Mouse (Mus musculus): ENCODE data around the gene Clic6.
"Not testable (repeated sequence)": the region's sequence is repeated elsewhere in the genome, so short reads cannot be mapped to it uniquely, and the experiment has no call there.

The Clic6 gene

DNA sequence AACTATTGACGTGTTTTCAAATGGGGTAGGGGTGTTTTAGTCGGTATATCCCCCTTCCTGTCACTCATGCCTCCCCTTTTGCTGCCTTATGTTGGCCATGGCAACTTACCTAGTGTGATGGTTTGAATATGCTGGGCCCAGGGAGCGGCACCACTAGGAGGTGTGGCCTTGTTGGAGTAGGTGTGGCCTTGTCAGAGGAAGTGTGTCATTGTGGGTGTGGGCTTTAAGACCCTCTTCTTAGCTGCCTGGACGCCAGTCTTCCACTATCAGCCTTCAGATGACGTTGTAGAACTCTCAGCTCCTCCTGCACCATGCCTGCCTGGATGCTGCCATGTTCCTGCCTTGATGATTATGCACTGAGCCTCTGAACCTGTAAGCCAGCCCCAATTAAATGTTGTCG lies 14.8 kb upstream of the Clic6 start, which contains the start of gene Rcan1:
TSS of gene Rcan1 (minus strand) at position 162 of the 400 bp plus-strand sequence.
- DNase-seq (ENCODE audit: low spot score in 2 of 2): no peak

DNA sequence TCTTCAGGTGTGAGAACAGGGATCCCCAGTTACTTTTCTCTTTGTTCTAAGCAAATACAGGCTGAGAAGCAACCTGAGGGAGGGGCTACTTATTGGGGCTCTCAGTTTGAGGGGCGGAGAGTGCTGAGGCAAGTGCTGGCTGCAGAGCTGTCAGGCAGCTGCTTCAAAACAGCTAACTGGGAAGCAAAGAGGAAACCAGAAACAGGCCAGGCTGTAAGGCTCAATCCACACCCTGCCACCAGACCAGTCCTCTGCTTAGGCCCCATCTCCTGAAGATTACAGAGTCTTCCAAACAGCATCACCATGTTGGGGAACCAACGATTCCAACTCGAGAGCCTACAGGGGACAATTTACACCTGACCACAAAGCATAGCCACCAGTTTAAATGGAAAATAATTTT lies 12.6 kb upstream of the Clic6 start:
- no peak for DNase-seq (ENCODE audit: low spot score in 2 of 2)

DNA sequence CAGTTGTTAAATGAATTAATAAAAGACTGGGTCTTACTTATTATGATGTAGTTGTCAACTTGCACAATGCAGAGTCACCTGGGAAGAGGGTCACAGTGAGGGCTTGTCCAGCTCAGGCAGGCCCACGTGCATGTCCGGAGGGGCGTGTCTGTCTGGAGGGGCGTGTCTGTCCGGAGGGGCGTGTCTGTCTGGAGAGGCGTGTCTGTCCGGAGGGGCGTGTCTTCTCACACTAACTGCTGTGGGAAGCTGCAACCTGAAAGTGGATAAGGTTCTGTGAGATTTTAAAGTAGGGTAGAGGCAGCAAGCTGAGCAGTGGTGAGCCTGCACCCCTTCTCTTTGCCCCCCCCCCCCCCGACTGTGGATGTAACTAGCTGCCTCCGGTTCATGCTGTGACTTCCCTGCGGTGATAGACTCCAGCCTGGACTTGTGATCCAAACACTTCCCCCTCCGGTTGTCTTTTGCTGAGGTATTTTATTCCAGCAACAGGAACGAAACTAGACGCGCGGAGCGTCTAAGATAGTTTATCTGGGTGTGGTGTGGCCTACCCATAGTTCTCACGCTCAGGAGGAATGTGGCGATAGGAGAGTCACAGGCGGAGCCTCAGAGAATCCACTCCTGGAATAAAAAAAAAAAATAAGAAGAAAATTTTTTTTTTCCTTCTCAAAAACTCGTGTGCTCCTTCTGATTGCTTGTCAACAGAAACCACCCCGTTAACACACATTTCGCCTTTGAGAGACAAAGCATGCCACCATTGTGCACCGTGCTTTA lies 10.3 kb upstream of the Clic6 start:
- DNase-seq (ENCODE audit: low spot score in 2 of 2): no peak

DNA sequence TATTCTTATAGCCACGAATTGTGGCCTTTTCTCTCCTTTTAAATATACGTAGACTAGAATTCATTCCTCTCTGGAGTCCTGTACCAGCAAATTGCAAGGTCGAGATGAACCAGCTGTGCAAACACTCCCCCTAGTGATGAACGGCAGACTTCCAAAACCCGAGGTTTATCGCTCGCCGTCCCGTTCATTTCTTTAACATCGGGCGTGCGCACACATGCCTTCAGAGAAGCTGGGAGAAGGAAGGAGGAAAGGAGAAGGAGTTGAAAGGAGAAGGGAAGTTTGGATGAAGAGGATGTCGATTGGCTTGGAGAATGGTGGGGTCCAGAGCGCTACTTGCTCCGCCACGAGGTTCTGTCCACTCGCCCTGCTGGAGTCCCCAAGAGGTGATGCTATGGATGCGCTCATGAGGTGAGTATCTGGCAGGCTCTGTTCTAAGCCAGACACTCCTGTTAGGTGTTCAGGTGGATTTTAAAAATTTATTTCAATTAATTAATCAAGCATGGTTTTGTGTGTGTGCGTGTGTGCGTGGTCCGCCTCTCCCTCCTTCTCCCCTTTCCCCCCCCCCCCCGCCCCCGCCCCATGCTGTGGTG lies 6.9 kb upstream of the Clic6 start:
- peak in 1 of 2 experiments; percentile 70 for DNase-seq (ENCODE audit: low spot score in 2 of 2)

DNA sequence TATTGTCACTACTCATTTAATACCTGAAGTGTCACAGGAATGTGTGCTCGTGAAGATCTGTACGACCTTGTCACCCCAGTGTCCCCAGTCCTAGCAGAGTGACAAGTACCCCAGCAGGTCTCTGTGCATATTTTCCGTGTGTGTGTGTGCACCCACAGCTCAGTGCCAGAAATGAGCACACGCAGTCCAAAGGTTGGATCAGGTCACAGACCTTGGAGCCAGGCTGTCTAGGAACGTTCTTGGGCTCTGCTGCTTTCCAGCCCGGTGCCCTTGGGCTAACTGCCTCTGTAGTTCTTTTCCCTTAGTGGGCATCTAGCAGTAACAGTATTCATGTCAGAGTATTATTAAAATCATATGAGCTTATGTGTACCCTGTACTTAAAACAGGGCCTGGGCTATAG lies 1.6 kb downstream of the Clic6 start:
- DNase-seq (ENCODE audit: low spot score in 2 of 2): no peak

DNA sequence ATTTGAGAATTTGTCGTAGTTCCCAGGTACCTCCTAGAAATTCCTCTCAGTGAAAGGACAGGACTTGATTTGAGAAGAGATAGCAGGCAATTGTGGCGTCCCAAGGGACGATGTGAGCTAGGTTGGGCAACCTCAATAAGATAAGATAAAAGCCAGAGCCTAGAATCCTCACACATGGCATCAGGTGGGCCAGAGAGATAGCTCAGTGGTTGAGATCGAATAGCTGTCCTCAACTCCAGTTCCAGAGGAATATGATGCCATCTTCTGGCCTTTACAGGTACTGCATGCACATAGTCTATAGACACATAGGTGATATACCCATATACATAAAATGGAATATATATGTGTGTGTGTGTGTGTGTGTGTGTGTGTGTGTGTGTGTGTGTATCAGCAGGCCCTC lies 2.0 kb downstream of the Clic6 start:
- no peak for DNase-seq (ENCODE audit: low spot score in 2 of 2)

DNA sequence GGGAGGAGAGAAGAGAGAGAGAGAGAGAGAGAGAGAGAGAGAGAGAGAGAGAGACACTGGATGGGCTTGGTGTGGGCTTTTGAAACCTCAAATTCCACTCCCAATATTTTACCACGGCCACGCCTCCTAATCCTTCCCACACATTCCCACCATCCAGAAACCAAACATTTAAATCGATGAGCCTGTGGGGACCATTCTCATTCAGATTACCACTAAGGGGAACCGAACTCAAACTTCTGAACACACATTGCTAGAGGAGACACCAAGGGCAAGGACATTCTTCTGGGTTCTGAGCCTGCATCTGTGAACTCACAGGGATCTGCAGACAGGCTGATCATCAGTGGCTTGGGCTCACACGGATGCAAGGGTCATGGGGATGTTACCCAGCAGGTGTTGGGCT lies 2.9 kb downstream of the Clic6 start:
- no peak for DNase-seq (ENCODE audit: low spot score in 2 of 2)

DNA sequence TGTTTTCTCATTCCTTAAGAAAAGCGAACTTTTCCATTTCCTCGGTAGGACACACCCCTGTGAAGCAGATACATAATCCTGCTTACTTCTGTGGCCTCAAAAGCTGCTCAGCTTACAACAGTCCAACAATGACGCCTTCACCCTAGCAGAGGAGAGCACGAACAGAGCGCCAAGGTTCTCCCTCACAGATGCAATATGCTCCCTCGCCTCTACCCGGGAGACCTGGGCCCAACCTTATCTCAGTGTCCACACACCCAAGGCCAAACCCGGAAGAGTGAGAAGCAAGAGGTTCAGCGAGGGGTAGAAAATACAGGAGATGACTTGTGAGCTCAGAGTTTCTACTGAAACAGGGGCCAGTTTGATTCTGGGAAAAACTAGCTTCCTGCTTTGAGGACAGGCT lies 3.8 kb downstream of the Clic6 start:
- DNase-seq (ENCODE audit: low spot score in 2 of 2): no peak

DNA sequence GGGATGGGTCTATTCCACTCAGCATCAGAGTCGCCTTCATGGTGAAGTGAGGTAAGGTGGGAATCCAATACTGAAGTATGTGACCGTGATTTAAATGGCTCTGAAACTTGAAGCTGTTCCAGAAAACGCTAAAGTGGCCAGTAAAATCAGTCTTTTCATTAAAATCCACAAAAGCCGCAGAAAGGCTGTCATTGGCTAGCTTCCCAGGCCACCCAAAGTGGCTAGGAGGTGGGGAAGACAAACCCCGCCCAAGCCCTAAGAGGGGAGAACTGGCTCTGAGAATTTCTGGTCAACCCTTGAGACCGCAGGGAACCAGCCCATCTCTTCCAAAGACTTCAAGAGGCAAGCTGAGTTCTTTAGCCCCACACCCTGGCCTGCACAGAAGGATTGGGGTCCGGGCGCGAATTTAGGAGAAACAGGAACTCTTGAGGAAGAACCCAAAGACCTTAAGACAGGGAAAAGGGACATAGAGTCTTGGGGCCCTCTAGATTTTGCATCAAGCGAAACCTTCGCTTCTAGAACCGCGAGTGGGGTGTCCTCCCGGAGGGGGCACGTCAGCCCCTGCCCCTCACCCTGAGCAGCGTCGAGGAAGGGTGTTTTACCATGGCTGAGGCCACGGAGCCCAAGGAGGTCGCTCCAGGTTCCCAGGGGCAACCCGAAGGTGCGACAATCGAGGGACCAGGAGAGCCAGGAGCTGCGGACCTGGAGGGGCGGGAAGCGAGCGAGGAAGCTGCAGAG lies 12.5 kb downstream of the Clic6 start:
- DNase-seq (ENCODE audit: low spot score in 2 of 2): no peak

DNA sequence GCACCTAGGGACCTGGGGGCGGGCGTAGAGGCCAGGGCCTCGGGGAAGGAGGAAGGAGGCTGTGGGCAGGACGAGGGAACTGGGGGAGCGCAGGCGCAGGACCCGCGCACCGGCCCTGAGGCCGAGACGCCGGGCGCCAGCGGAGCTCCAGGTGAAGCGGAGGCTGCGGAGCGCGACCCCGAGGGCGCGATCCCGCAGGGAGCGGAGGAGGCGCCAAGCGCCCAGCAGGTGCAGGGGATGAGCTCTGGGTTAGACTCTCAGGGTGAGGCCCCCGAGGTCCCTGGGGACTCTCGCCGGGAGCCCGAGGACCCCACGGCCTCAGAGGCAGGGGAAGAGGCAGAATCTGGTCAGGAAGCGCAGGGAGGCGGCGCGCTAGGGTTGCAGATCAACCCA lies 13.0 kb downstream of the Clic6 start:
- no peak for DNase-seq (ENCODE audit: low spot score in 2 of 2)

DNA sequence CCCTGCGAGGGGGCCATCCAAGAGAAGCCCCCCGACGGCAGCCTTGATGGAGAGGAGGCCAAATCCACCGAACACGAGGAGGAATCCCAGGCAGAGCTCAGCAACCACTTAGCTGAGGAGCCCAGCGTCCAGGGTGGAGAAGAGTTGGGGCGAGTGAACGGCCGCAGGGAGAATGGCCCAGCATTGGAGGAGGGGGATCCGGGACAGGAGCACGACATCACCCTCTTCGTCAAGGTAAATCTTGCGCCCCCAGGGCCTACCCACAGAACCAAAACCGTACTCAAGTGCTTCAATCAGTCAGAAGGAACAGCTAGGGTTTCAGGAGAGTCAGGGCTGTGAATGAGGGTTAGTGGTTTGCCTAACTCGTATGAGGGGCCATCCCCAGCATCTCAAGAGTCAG lies 13.8 kb downstream of the Clic6 start:
- DNase-seq (ENCODE audit: low spot score in 2 of 2): no peak

DNA sequence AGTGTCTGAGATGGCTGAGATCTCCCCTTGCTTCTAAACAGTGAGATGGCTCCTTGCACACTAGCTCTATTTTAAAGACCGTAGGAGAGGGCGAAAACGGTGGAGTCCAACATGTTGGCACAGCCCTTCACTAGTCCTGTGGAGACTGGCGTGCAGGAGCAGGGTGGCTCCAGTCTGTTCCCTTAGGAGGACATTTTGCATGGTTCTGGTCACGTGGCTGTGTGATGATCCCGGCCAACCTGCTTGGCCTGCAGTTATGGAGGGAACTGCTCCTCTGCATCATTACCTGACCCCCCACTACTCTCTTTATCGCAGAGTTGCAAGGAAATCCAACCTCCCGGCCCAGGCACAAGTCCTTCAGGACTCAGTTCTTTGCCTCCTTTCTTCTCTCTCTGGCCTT lies 15.0 kb downstream of the Clic6 start:
- DNase-seq (ENCODE audit: low spot score in 2 of 2): no peak

DNA sequence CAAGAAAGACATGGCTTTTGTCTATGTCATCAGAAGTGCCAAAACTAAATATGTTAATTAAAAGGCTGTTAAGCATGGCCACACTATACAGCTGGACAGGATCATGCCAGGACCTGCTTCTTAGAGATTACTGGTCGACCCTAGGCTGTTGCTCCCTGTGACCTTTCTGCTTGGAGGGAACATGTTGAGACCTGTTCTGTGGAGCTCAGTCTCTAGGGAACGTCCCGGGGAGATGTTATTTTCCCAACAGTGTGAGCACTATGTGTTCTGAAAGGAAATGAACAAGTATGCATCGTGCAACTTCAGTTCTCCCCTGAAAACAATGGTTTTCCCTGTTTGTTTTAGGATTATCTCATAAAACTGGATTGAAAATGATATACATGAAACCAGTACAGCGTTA lies 17.6 kb downstream of the Clic6 start:
- DNase-seq (ENCODE audit: low spot score in 2 of 2): no peak

DNA sequence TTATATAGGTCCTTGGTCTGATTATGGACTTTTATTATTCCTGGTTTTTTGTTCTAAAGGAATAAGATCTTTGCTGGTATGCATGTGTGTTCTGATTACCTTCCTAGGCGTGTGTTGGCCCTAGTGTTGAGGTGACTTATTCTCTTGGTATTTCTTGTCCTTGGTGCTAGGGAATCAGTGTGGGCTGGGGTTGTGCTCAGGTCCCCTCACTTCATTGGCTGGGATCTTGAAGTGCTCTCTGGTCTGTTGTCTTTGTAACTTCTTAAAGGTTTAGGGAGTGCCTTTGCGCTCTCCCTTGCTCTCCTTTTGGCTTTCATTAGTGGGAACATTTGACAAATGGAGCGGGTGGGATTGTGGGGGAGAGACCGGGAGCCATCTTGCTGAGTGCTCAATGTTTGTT lies 22.0 kb downstream of the Clic6 start:
- no peak for DNase-seq (ENCODE audit: low spot score in 2 of 2)

DNA sequence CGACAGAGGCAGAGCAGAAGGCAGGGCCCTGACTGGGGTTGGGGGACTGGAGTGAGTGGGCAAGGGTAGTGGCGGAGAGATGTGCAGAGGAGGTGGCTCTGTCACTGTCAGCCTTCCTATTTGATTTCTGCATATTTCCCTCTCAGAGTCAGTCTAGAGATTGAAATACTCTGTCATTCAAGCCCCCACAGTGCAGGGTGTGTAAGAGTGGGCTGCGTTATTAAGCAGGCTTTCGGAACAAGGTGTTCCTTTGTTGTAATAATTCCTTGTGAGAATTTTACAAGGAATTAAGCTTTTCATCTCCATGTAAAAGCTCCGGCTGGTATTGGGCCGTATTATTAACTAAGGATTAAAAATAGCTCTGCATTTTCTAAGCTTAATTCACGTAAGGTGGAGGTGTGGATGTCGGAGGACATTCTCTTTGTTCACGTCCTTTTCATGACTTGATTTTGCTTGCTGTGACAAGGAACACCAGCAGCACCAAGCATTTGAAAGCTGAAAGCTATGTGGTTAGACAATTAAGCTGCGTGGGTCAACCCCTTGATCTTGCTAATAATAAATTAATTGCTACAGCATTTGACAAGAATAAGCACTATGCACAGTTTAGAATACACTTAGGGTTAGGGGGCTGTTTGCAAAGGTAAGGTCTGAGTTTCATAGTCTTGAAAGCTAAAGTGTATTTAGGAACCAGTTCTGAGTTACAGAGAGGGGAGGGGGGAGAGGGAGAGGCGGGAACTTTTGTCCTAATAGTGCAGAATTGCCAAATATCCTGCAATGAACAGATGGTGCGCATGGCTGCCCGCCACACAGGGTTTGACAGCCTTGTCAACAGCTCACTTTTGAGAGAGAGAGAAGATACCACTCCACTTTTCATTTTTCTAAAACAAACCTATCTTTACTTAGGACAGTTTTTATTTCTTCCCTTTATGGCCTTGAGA lies 25.6 kb downstream of the Clic6 start:
- DNase-seq (ENCODE audit: low spot score in 2 of 2): peak in 1 of 2 experiments; percentile 54

DNA sequence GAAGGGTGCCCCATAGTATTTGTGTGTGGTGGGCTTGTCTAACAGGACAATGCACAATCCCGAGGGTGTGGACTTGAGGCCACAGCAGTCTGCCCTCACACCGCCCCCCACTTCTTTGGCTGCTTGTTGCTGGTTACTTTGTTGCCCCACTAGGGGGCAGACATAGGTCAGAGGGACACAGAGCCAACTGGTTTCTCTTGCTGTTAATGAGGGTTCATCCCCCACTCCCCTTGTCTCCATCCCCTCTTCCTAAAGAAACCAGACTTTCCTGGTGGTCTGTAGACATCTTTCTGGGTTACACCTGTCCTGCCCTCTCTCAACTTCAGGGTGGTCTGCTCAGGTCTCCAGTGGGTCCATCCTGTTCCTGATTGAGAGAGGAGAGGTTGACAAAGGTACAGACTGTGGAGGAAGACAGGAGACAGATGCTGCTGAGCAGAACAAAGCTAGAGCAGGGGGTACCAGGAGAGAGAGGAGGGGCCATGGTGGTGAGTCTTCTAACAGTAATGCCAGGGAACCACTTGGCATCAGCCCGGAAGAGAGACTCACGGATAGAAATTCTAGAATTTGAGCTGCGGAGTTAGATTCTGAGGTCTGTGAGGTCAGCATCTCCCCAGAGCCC lies 26.3 kb downstream of the Clic6 start:
- DNase-seq (ENCODE audit: low spot score in 2 of 2): no peak

DNA sequence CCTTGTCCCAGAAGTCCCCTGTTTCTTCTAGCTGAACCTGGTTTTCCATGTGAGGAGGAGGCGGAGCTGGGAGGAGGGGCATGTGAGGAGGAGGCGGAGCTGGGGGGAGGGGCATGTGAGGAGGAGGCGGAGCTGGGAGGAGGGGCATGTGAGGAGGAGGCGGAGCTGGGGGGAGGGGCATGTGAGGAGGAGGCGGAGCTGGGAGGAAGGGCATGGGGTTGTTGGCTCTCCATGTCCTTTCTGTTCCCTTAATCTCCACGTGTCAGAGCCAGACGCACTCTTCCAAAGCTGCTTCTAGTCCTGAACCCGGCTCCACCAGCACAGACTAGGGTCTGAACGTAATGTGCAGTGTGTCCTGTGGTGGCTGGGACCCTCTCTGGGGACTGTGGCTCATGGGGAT lies 29.4 kb downstream of the Clic6 start:
- not testable (repeated sequence) for DNase-seq (ENCODE audit: low spot score in 2 of 2)

DNA sequence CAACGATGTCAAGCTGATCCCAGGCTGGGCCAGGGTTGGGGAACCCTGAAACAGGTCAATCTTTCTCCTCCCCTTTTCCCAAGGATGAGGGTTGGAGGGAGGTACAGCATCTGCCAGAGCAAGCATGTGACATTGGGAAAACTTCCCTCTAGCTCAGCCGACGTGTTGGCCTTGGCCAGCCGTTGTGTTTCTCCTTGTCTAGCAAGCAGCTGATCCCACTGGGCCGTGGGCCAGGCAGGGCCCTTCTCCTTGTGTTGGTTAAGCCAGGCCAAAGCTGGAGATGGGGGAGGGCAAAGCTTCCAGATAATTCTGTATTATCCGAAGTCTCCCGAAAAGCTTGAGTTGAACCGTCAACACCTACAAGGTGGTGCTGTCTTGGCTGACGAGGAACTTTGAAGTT lies 30.6 kb downstream of the Clic6 start:
- DNase-seq (ENCODE audit: low spot score in 2 of 2): no peak

DNA sequence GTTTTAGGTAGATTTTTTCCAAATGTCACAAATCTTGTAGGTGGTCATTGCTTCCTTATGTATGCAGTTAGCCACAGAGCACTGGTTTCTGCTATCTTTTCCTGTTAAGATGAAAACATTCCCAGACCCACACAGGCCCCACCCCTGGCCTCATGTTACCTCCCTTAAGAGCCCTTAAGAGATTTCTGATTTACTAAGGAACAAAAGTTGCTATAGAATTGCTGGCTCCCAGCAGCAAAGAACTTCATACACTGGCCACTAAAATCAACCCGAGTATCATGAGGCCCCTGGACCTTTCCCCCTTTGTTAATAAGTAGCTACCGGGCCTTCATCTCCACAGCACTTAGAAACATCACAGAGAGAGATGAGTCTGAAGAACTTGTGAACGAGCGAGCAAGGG lies 33.2 kb downstream of the Clic6 start:
- no peak for DNase-seq (ENCODE audit: low spot score in 2 of 2)

DNA sequence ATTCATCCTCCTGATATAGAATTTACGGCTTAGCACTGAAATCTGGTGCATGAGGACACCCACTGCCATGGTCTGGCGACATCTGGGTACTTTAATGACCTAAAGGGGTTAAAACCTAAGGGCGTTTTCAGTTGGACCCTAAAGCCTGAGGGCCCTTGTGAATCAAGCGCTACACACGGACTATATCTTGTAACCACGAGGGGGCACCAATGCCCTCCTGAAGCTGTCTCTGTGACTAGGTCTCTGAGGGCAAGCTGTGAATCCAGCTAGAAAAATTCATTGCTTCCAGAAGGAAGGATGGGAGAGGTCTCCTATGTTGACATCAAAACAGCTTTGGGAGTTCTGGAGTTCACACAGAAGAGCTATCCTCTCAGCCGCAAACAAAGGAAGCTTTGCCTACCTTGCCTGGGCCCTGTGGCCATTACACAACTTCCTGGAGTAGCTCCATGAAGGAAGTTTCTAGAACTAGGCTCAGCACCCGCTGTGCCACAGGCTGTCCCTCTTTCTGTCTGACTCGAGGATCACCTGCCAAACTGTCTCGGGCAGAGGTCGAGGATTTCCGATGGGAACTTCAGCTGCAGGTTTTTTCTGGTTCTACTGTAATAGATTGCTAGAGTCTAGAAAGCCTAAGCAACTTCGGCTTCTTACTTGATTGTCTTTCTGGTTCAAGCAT lies 34.4 kb downstream of the Clic6 start:
- peak in 1 of 2 experiments; percentile 40 for DNase-seq (ENCODE audit: low spot score in 2 of 2)

DNA sequence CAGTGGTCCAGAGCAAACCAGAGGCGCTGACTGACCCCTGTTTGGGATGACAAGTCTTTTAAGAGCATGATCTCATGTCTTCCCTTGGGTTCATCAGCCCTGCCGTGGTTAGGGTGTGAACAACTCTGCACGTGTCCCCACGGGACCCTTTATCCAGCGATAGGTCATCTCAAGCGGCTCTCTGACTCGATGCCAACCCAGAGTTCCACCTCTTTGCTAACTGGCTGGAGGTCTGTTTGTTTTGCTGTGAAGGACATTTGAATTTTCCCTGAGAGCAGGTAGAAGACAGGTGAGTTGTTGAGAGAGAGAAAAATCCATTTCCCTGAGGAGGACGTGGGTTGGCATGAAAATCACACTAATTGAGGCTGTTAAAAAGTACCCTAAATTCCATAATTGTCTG lies 37.8 kb downstream of the Clic6 start:
- no peak for DNase-seq (ENCODE audit: low spot score in 2 of 2)

Data from left cerebral cortex, adult 9 months (tissue).